Mouse (Mus musculus) mouse trophoblast stem cell (cell line): ENCODE measurements around the gene Tmem8.

Source experiments
- in situ Hi-C, 2 experiments: fragments of 300-500 bp; cut with MseI, MboI; formaldehyde crosslinking; loops; 2 replicates in 1 of 2; 3 replicates in 1 of 2; pipeline ENCODE4 v1.15.1; 2025

Gene Tmem8

DNA sequence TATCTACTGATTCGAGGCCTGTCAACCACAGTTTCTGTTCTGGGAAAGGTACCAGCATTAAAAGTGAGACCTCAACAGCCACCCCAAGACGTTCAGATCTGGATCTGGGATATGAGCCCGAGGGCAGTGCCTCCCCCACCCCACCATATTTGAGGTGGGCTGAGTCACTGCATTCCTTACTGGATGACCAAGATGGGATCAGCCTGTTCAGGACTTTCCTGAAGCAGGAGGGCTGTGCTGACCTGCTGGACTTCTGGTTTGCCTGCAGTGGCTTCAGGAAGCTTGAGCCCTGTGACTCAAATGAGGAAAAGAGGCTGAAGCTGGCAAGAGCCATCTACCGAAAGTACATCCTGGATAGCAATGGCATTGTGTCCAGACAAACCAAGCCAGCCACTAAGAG lies 29.7 kb downstream of the Tmem8 start:
- in situ Hi-C loops = no loop called here

DNA sequence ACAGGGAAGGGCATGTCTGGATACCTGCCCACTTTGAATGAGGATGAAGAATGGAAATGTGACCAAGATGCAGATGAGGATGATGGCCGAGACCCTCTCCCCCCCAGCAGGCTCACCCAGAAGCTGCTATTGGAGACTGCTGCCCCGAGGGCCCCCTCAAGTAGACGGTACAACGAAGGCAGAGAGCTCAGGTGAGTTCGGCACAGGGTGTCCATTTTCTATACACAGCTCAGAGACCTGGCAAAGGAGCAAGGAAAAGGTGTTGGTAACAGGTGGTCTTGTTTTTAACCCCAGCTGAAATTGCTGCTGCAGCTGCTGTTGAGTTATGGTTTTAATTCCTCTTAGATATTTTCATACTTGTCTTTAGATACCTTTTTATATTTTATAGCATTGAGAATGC lies 30.3 kb downstream of the Tmem8 start:
- in situ Hi-C loops = no loop called here

DNA sequence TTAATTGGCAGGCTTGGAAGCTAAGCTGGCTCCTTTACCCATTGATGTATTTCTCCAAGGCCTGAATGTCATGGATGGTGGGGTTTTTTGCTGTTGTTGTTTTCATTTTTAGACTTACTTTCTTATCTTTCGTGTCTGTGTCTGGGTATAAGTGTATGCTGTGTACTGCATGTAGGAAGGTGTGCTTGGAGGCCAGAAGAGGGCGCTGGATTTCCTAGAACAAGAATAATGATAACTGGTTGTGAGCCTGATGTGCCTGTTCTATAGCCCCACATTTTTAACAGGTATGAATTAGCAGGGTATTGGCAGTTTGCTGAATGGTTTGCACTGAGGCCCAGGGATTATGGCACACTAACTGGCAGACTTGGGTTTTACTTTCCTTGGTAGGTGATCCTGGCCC lies 36.0 kb downstream of the Tmem8 start:
- in situ Hi-C loops = no loop called here

DNA sequence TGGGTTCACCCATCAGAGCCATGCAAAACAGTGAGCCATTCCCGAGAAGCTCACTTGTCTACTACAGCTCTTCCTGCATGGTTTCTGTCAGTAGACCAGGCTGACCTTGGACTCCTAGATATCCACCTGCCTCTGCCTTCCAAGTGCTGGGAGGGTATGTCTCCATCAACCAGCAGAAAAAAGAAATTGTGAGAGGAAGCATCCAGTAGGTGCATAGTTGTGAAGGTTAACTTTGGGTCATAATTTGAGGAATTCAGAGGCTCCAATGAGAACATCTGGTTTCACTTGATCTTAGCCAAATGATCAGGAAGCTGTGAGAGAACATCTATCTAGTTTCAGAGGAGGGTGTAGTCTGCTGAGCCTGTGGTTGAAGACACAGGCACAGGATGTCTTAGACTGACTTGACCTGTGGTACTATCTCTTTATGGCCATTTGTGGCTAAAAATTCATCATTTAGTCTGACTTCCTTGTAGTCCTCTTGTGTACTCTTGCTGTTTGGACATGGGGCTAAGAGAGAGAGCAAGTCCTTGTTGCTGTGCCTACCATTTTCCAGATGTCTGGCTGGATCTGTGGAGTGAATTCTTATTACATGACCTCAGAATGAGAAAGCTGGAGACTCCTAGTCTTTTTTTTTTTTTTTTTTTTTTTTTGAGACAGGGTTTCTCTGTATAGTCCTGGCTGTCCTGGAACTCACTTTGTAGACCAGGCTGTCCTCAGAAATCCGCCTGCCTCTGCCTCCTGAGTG lies 39.0 kb downstream of the Tmem8 start:
- in situ Hi-C loops = no loop called here

DNA sequence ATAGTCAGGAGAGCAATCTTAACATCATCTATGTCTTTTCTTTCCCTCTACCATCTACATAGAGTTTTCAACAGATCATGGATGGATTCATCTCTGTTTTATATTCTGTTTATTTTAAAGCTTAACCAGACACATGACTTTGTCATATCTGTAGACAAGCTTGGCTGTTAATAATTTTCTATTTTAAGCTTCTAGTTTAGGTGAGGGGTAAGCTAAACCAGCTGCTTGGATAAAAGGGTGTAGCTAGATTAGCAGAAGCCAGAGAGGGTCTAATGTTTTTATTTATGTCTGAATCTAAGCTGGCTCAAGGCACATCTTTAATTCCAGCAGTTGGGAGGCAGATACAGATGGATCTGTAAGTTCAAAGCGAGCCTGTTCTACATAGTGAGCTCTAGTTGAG lies 49.6 kb downstream of the Tmem8 start:
- in situ Hi-C loops = no loop called here

GRCm38 (mm10) chr17:26168039-26168438 lies 54.9 kb downstream of the Tmem8 start:
- in situ Hi-C loops = no loop called here
